Mouse (Mus musculus) c-Kit-positive CD71-negative TER-119-negative erythroid progenitor cells, embryonic 14.5 days (primary cell): Measurements from ENCODE around the gene Zdhhc13.

Experiments used
- DNase-seq: peaks from one replicate; pipeline ENCODE4 v3.0.0-alpha.2; 2013; ENCODE audit warnings: low read depth

Zdhhc13 gene

GRCm38 (mm10) chr7:48784773-48785523 is 3.9 kb upstream of the Zdhhc13 start:
- no peak for DNase-seq

DNA sequence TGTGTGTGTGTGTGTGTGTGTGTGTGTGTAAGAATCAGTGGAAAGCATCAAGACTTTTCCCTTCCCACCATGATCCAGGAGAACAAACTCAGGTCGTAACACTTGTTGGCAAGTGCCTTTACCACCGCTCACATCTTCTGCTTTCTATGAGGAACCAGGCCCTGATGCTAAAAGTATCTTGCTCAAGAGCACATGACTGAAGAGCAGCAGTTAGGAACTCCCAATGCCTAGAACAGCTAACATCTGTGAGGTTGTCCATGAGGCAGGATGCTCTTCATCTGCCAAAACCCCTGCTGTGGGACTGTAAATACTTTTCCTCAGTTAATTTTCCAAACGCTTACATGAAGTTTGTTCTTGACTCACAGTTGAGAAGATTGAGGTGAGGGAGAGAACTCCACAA is 455 bp upstream of the Zdhhc13 start:
- DNase-seq, result no peak

DNA sequence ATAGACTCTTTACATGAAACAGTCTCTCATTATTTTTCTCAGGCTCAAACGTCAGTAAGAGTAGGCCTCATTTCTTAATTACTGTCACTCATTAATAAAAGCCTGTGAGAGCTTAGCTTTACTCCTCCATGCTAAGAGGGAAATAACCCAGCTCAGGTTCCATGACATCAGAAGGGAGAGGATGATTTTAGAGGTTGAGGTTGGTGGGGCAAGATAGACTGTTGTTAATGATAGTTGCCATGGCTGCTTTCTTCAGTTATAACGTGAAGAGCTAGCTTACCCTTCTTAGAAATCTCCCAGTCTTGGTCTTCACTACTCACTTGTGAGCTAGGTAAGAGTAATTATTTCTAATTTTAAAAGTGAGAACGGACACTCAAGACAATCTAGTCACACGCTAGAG is 1.3 kb downstream of the Zdhhc13 start:
- DNase-seq, result no peak

DNA sequence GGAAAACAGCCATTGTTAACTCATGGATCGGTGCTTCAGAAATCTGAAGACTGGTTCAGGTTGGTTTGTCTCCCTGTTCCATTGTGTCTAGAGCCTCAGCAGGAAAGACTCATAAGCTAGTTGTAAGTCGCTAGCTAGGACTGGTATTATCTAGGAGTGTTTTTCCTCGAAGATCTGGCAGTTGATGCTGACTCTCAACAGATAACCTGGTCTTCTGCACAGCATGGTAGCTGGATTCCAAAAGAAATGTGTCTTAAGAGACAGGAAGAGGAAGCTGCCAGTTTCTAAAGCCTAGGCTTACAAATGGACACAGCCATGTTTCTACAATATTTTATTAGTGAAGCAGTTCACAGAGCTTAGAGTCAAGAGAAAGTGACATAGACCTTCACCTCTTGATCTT is 2.6 kb downstream of the Zdhhc13 start:
- no peak for DNase-seq

GRCm38 (mm10) chr7:48795130-48795529 is 6.3 kb downstream of the Zdhhc13 start:
- no peak for DNase-seq

- DNase-seq, result no peak
Measured at GRCm38 (mm10) chr7:48803381-48803780, 14.6 kb downstream of the Zdhhc13 start.

DNA sequence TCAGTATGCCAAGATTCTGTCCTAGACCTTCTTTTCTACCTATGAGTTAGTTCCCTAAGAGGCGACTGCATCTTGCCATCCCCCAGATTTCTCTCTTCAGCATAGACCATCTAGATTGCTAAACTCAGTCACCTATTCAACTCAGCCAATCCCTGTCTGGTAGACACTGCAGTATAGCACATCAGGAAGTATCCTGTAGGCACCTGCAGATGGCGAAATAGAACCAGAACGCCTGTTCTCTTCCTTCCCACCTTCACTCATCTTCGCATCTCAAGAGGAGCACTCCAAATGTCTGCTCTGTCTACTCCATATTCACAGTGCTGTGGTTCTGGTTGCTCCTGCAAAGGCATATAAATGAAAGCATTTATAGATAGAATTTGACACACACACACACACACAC is 17.8 kb downstream of the Zdhhc13 start:
- no peak for DNase-seq

DNA sequence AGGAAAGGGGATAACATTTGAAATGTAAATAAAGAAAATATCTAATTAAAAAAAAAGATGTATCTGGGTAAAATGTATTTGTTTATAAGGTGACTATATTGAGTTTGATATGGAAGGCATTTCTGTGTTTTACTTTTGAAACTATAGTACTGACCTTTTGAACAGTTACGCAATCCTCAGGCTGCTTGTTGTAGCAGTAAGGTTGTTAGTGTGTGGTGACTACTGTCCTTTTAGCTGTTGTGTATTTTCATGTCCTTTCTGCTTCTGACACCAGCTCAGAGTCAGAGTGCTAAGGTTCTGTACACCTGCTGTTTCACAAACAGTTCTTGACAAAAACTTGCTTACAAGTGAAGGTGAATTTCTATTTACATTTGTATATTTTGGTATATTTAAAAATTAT is 21.8 kb downstream of the Zdhhc13 start:
- DNase-seq, result no peak

GRCm38 (mm10) chr7:48812358-48812757 is 23.6 kb downstream of the Zdhhc13 start:
- no peak for DNase-seq

- DNase-seq, result no peak
Measured at GRCm38 (mm10) chr7:48813594-48813993, 24.8 kb downstream of the Zdhhc13 start.

- DNase-seq, result no peak
Measured at GRCm38 (mm10) chr7:48821654-48822053, 32.9 kb downstream of the Zdhhc13 start.

DNA sequence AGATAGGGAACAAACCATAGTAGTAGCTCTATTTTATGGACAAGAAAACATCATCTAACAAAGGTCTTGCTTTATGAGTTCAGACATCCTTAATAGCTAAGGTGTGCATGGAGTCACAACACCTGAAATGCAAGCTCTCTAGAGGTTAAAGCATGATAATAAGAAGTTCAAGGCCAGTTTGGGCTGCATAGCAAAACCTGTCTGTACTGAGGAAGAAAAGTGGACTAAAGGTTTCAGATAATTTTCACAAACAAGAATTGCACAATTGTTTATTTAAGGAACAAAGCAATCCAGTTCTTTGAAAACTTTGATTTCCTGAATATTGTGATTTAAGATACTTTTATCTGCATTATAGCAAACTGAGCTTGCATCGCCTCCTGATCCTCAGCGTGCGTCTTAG is 34.8 kb downstream of the Zdhhc13 start:
- no peak for DNase-seq

DNA sequence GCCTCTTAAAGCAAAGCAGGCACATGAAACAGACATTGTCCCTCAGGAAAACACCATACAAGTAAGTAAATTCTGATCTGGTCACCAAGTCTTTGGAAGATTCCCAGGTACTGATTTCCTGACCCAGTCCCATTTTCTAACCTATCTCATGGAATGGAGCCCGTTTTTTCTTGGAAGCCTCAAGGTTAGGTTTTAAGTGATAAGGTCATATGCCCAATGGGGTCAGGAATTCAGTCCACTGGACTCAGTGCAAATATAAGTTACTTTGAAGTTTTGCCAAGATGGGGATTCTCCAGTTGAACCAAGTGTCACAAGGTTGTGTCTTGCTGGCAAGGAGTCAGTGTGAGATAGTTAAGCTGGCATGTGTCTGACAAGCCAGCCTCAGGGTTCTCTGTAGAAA is 35.9 kb downstream of the Zdhhc13 start:
- no peak for DNase-seq

GRCm38 (mm10) chr7:48825170-48825569 is 36.4 kb downstream of the Zdhhc13 start:
- DNase-seq, result no peak

DNA sequence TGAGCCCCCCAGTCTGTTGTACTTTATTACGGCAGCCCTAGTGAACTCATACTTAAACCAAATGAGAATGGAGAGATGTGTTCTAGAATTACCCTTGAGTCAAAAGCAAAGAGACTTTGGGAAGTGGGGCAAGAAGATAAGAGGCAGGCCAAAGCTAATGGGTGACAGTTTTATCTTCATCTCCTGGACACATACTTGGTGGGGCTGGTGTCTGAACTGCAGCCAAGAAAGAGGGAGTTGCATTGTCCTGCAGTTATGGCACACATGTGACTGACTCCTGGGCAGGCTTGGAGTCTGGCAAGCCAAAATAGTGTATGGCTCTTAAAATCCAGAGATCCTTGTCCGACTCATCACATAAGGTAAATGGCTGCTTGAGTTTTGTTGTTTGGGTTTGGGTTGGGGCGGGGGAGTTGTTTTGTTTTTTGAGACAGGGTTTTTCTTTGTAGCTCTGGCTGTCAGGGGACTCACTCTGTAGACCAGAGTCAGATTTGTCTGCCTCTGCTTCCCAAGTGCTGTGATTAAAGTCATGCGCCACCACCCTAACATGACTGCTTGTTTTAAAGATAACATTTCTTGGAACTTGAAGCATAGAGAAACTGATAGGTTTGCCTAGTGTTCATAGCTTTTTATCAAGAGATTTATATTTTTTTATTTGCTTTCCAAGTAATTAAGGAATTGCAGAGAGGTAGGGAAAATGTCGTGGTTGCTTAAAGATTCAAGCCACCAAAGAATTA is 40.5 kb downstream of the Zdhhc13 start:
- DNase-seq, result no peak

GRCm38 (mm10) chr7:48830395-48830794 is 41.6 kb downstream of the Zdhhc13 start:
- no peak for DNase-seq

- no peak for DNase-seq
Measured at GRCm38 (mm10) chr7:48832735-48833134, 43.9 kb downstream of the Zdhhc13 start.

GRCm38 (mm10) chr7:48834371-48834970 is 45.7 kb downstream of the Zdhhc13 start:
- DNase-seq, result no peak

DNA sequence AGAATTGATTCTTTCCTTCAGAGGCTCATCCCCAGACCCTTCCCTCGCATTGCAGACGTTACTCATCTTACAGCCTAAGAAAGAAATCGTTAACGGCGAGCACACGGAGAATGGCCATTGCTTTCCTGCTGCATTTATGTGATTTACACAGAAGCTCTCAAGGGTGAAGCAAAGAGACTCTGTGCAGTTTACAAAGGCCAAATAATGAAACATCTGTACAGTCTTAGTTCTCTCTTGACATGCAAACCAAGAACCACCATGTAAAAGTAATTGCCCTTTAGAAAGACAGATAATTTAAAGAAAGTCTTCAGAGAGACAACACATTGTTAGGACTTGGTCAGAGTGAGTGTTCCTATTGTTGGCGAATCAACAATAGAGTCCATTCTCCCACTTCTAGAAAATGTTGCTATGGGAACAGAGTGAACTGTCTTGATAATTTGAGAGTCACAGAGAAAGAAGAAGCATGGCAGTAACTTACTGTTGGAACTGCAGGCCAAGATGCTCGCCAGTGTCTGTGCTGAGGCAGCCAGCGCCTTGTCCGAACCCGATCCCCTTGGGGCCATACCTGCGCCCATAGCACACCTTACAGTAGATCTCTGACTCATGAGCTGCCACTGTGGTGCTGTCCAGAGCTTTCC is 46.3 kb downstream of the Zdhhc13 start:
- no peak for DNase-seq

GRCm38 (mm10) chr7:48836949-48837348 is 48.1 kb downstream of the Zdhhc13 start:
- no peak for DNase-seq

DNA sequence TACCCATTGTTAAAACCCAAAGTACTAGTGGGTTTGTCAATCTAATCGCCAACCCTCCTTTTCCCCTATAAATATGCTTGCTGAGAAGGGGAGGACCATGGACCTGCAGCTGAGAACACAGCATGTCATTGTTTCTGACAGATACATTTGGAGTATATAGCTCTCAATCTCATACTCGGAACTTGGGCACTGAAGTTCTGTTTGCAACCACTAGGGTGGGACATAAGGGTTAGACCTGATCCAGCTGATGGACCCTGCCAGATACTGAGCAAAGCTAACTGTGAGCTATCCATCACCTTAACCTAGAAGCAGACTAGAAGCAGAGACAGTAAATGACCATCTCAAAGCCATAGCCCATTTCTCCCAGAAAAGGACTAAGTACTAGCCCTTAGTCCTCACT is 49.6 kb downstream of the Zdhhc13 start:
- no peak for DNase-seq

DNA sequence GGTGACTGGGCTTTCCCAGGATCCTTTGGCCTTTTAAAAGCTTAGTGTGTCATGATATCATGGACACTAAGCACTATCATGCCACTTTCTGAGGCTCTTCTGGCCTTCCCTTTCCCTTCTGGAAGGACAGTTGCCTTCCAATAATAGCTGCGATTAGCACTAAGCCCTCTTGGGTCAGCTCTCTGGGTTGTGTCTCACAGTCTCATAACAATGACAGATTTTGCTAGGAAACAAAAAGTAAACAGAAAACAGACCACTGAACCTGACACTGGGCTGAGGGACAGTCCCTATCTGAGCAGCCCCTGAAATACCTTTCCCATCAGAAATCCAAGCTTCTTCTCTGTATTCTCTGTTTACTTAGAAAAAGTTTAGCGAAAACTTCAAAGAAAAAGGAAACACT is 51.7 kb downstream of the Zdhhc13 start:
- no peak for DNase-seq

DNA sequence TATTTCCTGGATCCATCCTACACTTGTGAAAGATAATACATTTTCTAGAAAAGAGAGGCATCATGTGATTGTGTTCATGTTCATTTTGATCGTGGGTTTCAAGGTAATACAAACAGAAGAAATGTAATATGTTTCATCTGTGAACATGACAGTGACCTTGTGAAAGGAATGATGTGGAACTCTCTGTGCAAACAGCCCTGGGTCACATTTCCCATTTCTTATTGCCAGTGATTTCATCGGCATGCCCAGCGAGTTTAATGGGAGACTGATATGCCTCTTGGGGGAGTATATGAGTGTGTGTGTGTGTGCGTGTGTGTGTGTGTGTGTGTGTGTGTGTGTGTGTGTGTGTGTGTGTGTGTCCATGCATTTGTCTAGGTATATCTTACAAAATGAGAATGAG is 52.7 kb downstream of the Zdhhc13 start:
- DNase-seq, result no peak
